Mouse (Mus musculus) midbrain, embryonic 10.5 days (tissue): ENCODE measurements at regions not wholly inside any gene's neighbourhood (a gene's known extent, or its start where the extent isn't known, plus 50 kb on each side); places are given as distances from the start of the nearest gene placed in this dataset.
A peak's percentile ranks its signal among the peaks of the same experiment; 100 is the strongest.

Experiments used
- DNase-seq: peaks from one replicate; pipeline ENCODE4 v3.0.0-alpha.2; 2017; ENCODE audit warnings: low spot score
- H3K27ac ChIP-seq: fragments of 300-500 bp; sonication (generic); replicated peaks from 2 replicates; pipeline ENCODE4 v1.5.1; 2016; ENCODE audit warnings: mild to moderate bottlenecking
- H3K27me3 ChIP-seq: fragments of 300-500 bp; sonication (generic); 2 replicates; pipeline ENCODE4 v1.6.1; 2016; ENCODE audit warnings: low read depth, mild to moderate bottlenecking; ENCODE audit not compliant: poor library complexity, severe bottlenecking
- H3K36me3 ChIP-seq: fragments of 300-500 bp; sonication (generic); 2 replicates; pipeline ENCODE4 v1.6.1; 2016; ENCODE audit warnings: mild to moderate bottlenecking, moderate library complexity
- H3K4me1 ChIP-seq: fragments of 300-500 bp; sonication (generic); 2 replicates; pipeline ENCODE4 v1.6.1; 2016
- H3K4me3 ChIP-seq: fragments of 300-500 bp; sonication (generic); 2 replicates; pipeline ENCODE4 v1.5.1; 2016; ENCODE audit warnings: mild to moderate bottlenecking, moderate library complexity
- H3K9me3 ChIP-seq: fragments of 300-500 bp; sonication (generic); replicated peaks from 2 replicates; pipeline ENCODE4 v1.6.1; 2016; ENCODE audit warnings: mild to moderate bottlenecking
- WGBS: fragments of 180-500 bp; shearing (Covaris S2); methylation state at CpG from one replicate; pipeline ENCODE4 v1.1.7; 2016; 5-methylcytosine and 5-hydroxymethylcytosine counted together

- peaks cover 10% of the 10 kb centered on the region for H3K27me3 ChIP-seq
- no peak overlapping the region for H3K27ac ChIP-seq
- no peaks in the 10 kb centered on the region for H3K36me3 ChIP-seq
- peak overlapping the region; percentile 21; the same call in 1 of the 2 replicates for H3K4me3 ChIP-seq
- peaks cover 25% of the 10 kb centered on the region for H3K4me1 ChIP-seq
- no peak for DNase-seq
- 57% methylated on average over 15 of the region's 15 CpGs for WGBS
- no peaks in the 10 kb centered on the region for H3K9me3 ChIP-seq
These were observed 316.4 kb downstream of the Zfp706 start for GRCm38 (mm10) chr15:36691002-36691652.

GRCm38 (mm10) chr15:36689881-36690280 lies 317.7 kb downstream of the Zfp706 start:
- peaks cover 19% of the 10 kb centered on the region for H3K4me1 ChIP-seq
- DNase-seq, result no peak
- no peak overlapping the region for H3K4me3 ChIP-seq
- H3K9me3 ChIP-seq, result no peaks in the 10 kb centered on the region
- peaks cover 10% of the 10 kb centered on the region for H3K27me3 ChIP-seq
- no peak overlapping the region for H3K27ac ChIP-seq
- 83% methylated on average over 7 of the region's 7 CpGs for WGBS
- no peaks in the 10 kb centered on the region for H3K36me3 ChIP-seq

GRCm38 (mm10) chr15:36689301-36689700 lies 318.3 kb downstream of the Zfp706 start:
- Histone ChIP-seq H3K27ac (no peak overlapping the region), H3K4me1 (peaks cover 19% of the 10 kb centered on the region), H3K27me3 (peaks cover 10% of the 10 kb centered on the region), H3K9me3 (no peaks in the 10 kb centered on the region), H3K36me3 (no peaks in the 10 kb centered on the region), H3K4me3 (no peak overlapping the region)
- DNase-seq, result no peak
- WGBS, result 80% methylated on average over 3 of the region's 3 CpGs

- Histone ChIP-seq H3K27me3 (peaks cover 10% of the 10 kb centered on the region), H3K36me3 (no peaks in the 10 kb centered on the region), H3K27ac (no peak overlapping the region), H3K4me3 (0 out of 2 replicates have a peak overlapping the region, but pooled peaks have one; percentile 21), H3K4me1 (peaks cover 19% of the 10 kb centered on the region), H3K9me3 (no peaks in the 10 kb centered on the region)
- WGBS, result 13% methylated on average over 17 of the region's 17 CpGs
- DNase-seq, result no peak
These were observed 319.4 kb downstream of the Zfp706 start for GRCm38 (mm10) chr15:36688051-36688754.

- Histone ChIP-seq H3K4me1 (peaks cover 12% of the 10 kb centered on the region), H3K27me3 (peaks cover 10% of the 10 kb centered on the region), H3K27ac (no peak overlapping the region), H3K4me3 (no peak overlapping the region), H3K36me3 (no peaks in the 10 kb centered on the region), H3K9me3 (no peaks in the 10 kb centered on the region)
- no peak for DNase-seq
- 79% methylated on average over 7 of the region's 7 CpGs for WGBS
These were observed 322.9 kb downstream of the Zfp706 start for GRCm38 (mm10) chr15:36684684-36685083.

GRCm38 (mm10) chr15:36682832-36683231 lies 324.7 kb downstream of the Zfp706 start:
- no peaks in the 10 kb centered on the region for H3K9me3 ChIP-seq
- H3K36me3 ChIP-seq, result no peaks in the 10 kb centered on the region
- H3K27me3 ChIP-seq, result peaks cover 1% of the 10 kb centered on the region; the same call in 1 of the 2 replicates
- DNase-seq, result no peak
- H3K4me3 ChIP-seq, result no peak overlapping the region
- 71% methylated on average over 6 of the region's 6 CpGs for WGBS
- H3K27ac ChIP-seq, result no peak overlapping the region
- peaks cover 2% of the 10 kb centered on the region; the same call in 1 of the 2 replicates for H3K4me1 ChIP-seq

- no peaks in the 10 kb centered on the region for H3K36me3 ChIP-seq
- H3K27me3 ChIP-seq, result no peaks in the 10 kb centered on the region; the same call in 1 of the 2 replicates
- no peaks in the 10 kb centered on the region for H3K9me3 ChIP-seq
- DNase-seq, result no peak
- H3K4me1 ChIP-seq, result no peaks in the 10 kb centered on the region
- no peak overlapping the region for H3K27ac ChIP-seq
- H3K4me3 ChIP-seq, result no peak overlapping the region
- 78% methylated on average over 5 of the region's 5 CpGs for WGBS
These were observed 325.4 kb downstream of the Zfp706 start for GRCm38 (mm10) chr15:36682159-36682558.

GRCm38 (mm10) chr15:36680361-36681140 lies 327.0 kb downstream of the Zfp706 start:
- Histone ChIP-seq H3K9me3 (no peaks in the 10 kb centered on the region), H3K4me1 (no peaks in the 10 kb centered on the region), H3K27ac (no peak overlapping the region), H3K4me3 (no peak overlapping the region), H3K27me3 (no peaks in the 10 kb centered on the region), H3K36me3 (no peaks in the 10 kb centered on the region)
- 87% methylated on average over 11 of the region's 11 CpGs for WGBS
- DNase-seq, result no peak

- DNase-seq, result no peak
- Histone ChIP-seq H3K36me3 (no peaks in the 10 kb centered on the region), H3K9me3 (no peaks in the 10 kb centered on the region), H3K27ac (no peak overlapping the region), H3K4me1 (no peaks in the 10 kb centered on the region), H3K27me3 (no peaks in the 10 kb centered on the region), H3K4me3 (no peak overlapping the region)
- WGBS, result 89% methylated on average over 13 of the region's 13 CpGs
These were observed 328.0 kb downstream of the Zfp706 start for GRCm38 (mm10) chr15:36679577-36679976.

GRCm38 (mm10) chr15:36669748-36670147 lies 337.8 kb downstream of the Zfp706 start:
- Histone ChIP-seq H3K4me1 (peaks cover 12% of the 10 kb centered on the region), H3K27ac (peak overlapping the region; percentile 35), H3K36me3 (no peaks in the 10 kb centered on the region), H3K27me3 (no peaks in the 10 kb centered on the region), H3K9me3 (no peaks in the 10 kb centered on the region), H3K4me3 (peak overlapping the region; percentile 33)
- peak; percentile 25 for DNase-seq
- WGBS, result 26% methylated on average over 12 of the region's 12 CpGs

GRCm38 (mm10) chr15:36666566-36666965 lies 341.0 kb downstream of the Zfp706 start:
- Histone ChIP-seq H3K4me3 (no peak overlapping the region), H3K9me3 (no peaks in the 10 kb centered on the region), H3K4me1 (peaks cover 12% of the 10 kb centered on the region), H3K36me3 (no peaks in the 10 kb centered on the region), H3K27me3 (no peaks in the 10 kb centered on the region), H3K27ac (no peak overlapping the region)
- 60% methylated on average over 3 of the region's 3 CpGs for WGBS
- DNase-seq, result no peak

- Histone ChIP-seq H3K36me3 (no peaks in the 10 kb centered on the region), H3K27ac (no peak overlapping the region), H3K27me3 (no peaks in the 10 kb centered on the region), H3K4me3 (no peak overlapping the region), H3K4me1 (peaks cover 4% of the 10 kb centered on the region), H3K9me3 (no peaks in the 10 kb centered on the region)
- no peak for DNase-seq
- 86% methylated on average over 6 of the region's 6 CpGs for WGBS
These were observed 343.2 kb downstream of the Zfp706 start for GRCm38 (mm10) chr15:36664391-36664790.
